In the genomic region with DNA sequence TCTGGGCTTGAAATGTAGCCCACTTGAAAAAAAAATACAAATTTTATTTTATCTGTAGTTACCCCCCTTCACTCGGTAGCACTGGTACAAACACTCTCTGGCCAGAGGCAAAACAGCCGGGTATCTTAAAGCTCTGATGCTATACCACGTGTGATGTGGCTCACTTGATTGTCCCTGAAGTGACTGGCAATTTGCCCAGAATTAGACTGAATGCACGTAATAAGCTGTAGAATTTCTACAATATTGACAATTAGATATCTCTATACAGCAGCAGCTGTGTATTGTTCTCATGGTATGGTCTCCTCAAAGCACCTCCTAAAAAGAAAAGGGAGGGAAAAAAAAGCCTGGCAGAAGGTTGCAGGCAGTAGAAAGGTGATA, we compare ENCODE assay signal across 15 mouse cellular contexts.
DNase-seq lines count a peak whose midpoint lies in the region; ATAC-seq and TF ChIP-seq lines count a peak whose summit lies in the region.
"Had no signal": no experiment of that assay in that cellular context is flagged by ENCODE, and none has a peak within 500 bp of the region (broad histone marks: within the 10 kb centered on the region; RNA-seq: fewer than 3 reads in every experiment).

No protein-coding gene starts in this region.

- H3K27ac ChIP-seq in heart, embryonic 15.5 days, result no peak overlapping the region
- H3K27ac ChIP-seq in heart, embryonic 10.5 days, result no peak overlapping the region
- no peak overlapping the region for H3K27ac ChIP-seq in forebrain, postnatal 0 days (ENCODE audit: low read depth, low read length)
- peak overlapping the region; percentile 66 for H3K27ac ChIP-seq in midbrain, embryonic 14.5 days (replicated peaks; ENCODE audit: low read depth, low read length)
- H3K27ac ChIP-seq: kidney, postnatal 0 days; liver, embryonic 14.5 days had no signal

- no peak overlapping the region for H3K4me3 ChIP-seq in heart, embryonic 15.5 days
- H3K4me3 ChIP-seq in heart, embryonic 10.5 days, result no peak overlapping the region
- no peak overlapping the region for H3K4me3 ChIP-seq in forebrain, postnatal 0 days (ENCODE audit: low read depth, low read length)
- no peak overlapping the region for H3K4me3 ChIP-seq in midbrain, embryonic 14.5 days (replicated peaks; ENCODE audit: low read depth, low read length)
- H3K4me3 ChIP-seq: megakaryocyte, embryonic 14.5 days had no signal

- no peak overlapping the region for H3K4me2 ChIP-seq in heart, embryonic 15.5 days
- H3K4me2 ChIP-seq in forebrain, postnatal 0 days (ENCODE audit: low read depth), result no peak overlapping the region
- H3K4me2 ChIP-seq in midbrain, embryonic 14.5 days (ENCODE audit: low read length), result peak overlapping the region; percentile 13; the same call in 1 of the 2 replicates

- no peaks in the 10 kb centered on the region for H3K27me3 ChIP-seq in heart, embryonic 15.5 days
- H3K27me3 ChIP-seq in heart, embryonic 10.5 days (ENCODE audit: insufficient read depth, poor library complexity, severe bottlenecking), result no peaks in the 10 kb centered on the region
- no peaks in the 10 kb centered on the region for H3K27me3 ChIP-seq in forebrain, postnatal 0 days (ENCODE audit: insufficient read depth, low read length)
- no peaks in the 10 kb centered on the region for H3K27me3 ChIP-seq in midbrain, embryonic 14.5 days (ENCODE audit: control insufficient read depth, insufficient read depth, low read length)
- H3K27me3 ChIP-seq: megakaryocyte, embryonic 14.5 days had no signal

- H3K9me3 ChIP-seq in heart, embryonic 15.5 days (replicated peaks), result no peaks in the 10 kb centered on the region
- H3K9me3 ChIP-seq in heart, embryonic 10.5 days, result no peaks in the 10 kb centered on the region
- H3K9me3 ChIP-seq in forebrain, postnatal 0 days (ENCODE audit: low read length), result no peaks in the 10 kb centered on the region
- H3K9me3 ChIP-seq in midbrain, embryonic 14.5 days (ENCODE audit: control insufficient read depth, low read length), result no peaks in the 10 kb centered on the region

- H3K9ac ChIP-seq in heart, embryonic 15.5 days, result no peak overlapping the region
- H3K9ac ChIP-seq in forebrain, postnatal 0 days, result no peak overlapping the region
- H3K9ac ChIP-seq in midbrain, embryonic 14.5 days (replicated peaks; ENCODE audit: low read length), result no peak overlapping the region; the same call in 1 of the 2 replicates
- H3K9ac ChIP-seq: liver, embryonic 14.5 days had no signal

- ATAC-seq in heart, embryonic 15.5 days (replicated peaks; ENCODE audit: insufficient number of reproducible peaks, insufficient read depth, low FRiP score, low read depth), result peak; percentile 60; the same call in 1 of the 2 replicates
- ATAC-seq in forebrain, postnatal 0 days, result no peak
- peak; percentile 82 for ATAC-seq in midbrain, embryonic 14.5 days (ENCODE audit: low FRiP score, low TSS enrichment)
- ATAC-seq: CD4-positive, CD25-positive, alpha-beta regulatory T cell, adult 4 months had no signal

- no peak for TF ChIP-seq CTCF in forebrain, postnatal 0 days (IDR thresholded peaks at IDR 0.05; ENCODE audit: low read depth)

- WGBS in heart, embryonic 15.5 days, result 9% methylated on average over 4 of the region's 4 CpGs
- WGBS in heart, embryonic 10.5 days, result 59% methylated on average over 4 of the region's 4 CpGs
- WGBS in forebrain, postnatal 0 days, result 7% methylated on average over 4 of the region's 4 CpGs
- 8% methylated on average over 4 of the region's 4 CpGs for WGBS in midbrain, embryonic 14.5 days

- H3K4me1 ChIP-seq in heart, embryonic 15.5 days (replicated peaks), result no peaks in the 10 kb centered on the region
- no peaks in the 10 kb centered on the region for H3K4me1 ChIP-seq in heart, embryonic 10.5 days
- H3K4me1 ChIP-seq in forebrain, postnatal 0 days (ENCODE audit: insufficient read depth), result no peaks in the 10 kb centered on the region
- H3K4me1 ChIP-seq in midbrain, embryonic 14.5 days (ENCODE audit: control insufficient read depth, insufficient read depth, low read length), result peaks cover 8% of the 10 kb centered on the region; the same call in 1 of the 2 replicates
- H3K4me1 ChIP-seq: megakaryocyte, embryonic 14.5 days had no signal

- no peaks in the 10 kb centered on the region for H3K36me3 ChIP-seq in heart, embryonic 15.5 days
- no peaks in the 10 kb centered on the region for H3K36me3 ChIP-seq in heart, embryonic 10.5 days
- H3K36me3 ChIP-seq in forebrain, postnatal 0 days (ENCODE audit: insufficient read depth), result no peaks in the 10 kb centered on the region
- H3K36me3 ChIP-seq in midbrain, embryonic 14.5 days (ENCODE audit: control insufficient read depth, insufficient read depth, low read length), result no peaks in the 10 kb centered on the region

- DNase-seq in heart, embryonic 10.5 days (ENCODE audit: low spot score), result no peak
- DNase-seq in MN1 (ENCODE audit: low spot score) (peak; percentile 46), liver (no peak)
- DNase-seq in forebrain, postnatal 0 days, result peak; percentile 31
- peak; percentile 85 for DNase-seq in midbrain, embryonic 14.5 days
- DNase-seq in ovary, postnatal 10 days (ENCODE audit: low spot score), result no peak
- DNase-seq in kidney, postnatal 36 days, result no peak
- DNase-seq: gastrocnemius, postnatal 25 days; layer of hippocampus, postnatal 36 days; thymus, postnatal 25 days had no signal

Comparison
In these comparisons a context has a peak if more than half of its experiments do, and no peak if none do; other contexts are left out.
1. DNase-seq: peak in MN1 (single experiment), forebrain, postnatal 0 days (single experiment) and midbrain, embryonic 14.5 days (single experiment); none in heart, embryonic 10.5 days (single experiment), ovary, postnatal 10 days (single experiment), liver (single experiment) and kidney, postnatal 36 days (0 of 2).